In the genomic region with DNA sequence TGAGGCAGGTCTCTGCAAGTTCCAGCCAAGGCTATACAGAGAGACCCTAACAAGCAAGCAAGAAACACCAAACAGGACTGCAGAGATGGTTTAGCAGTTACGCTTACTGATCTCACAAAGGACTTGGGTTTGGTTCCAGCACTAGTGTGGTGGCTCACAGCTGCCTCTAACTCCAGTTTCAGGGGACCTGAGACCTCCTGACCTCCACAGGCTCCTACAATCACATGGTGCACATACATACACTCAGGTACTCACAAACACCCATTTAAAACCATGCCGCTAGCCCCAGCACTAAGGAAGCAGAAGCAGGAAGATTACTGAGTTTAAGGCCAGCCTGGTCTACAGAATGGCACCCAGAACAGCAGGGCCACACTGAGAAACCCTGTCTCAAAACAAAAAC, we compare ENCODE assay signal across 10 mouse cellular contexts. TPM values are rescaled to one million over a fixed set of nuclear protein-coding genes. Genes with fewer than 3 reads are reported as not detected.
DNase-seq lines count a peak whose midpoint lies in the region; ATAC-seq lines count a peak whose summit lies in the region.
"Had no signal": no experiment of that assay in that cellular context is flagged by ENCODE, and none has a peak within 500 bp of the region (broad histone marks: within the 10 kb centered on the region; RNA-seq: fewer than 3 reads in every experiment).

No protein-coding gene starts in this region.

- H3K36me3 ChIP-seq in liver, embryonic 13.5 days, result peaks cover 21% of the 10 kb centered on the region

- H3K4me3 ChIP-seq in liver, embryonic 13.5 days (replicated peaks), result peak overlapping the region; percentile 76

- intact Hi-C loops in left cerebral cortex, postnatal 14 days (cut with DNase I), result loop anchor here (2.0 kb wide), 2 partner anchors 54 to 80 kb away; no protein-coding TSS in a partner anchor

- ATAC-seq in CD4-positive, CD25-positive, alpha-beta regulatory T cell, adult 4 months, result no peak
- no peak for ATAC-seq in liver, embryonic 13.5 days (ENCODE audit: low read depth)
- ATAC-seq in inflammation-experienced regulatory T-cells, adult 6 months, result no peak

- peak overlapping the region; percentile 85 for H3K9ac ChIP-seq in liver, embryonic 13.5 days

- whole genome bisulfite sequencing in liver, embryonic 13.5 days (ENCODE audit: insufficient replicate concordance), result 85% methylated on average over 2 of the region's 2 CpGs

- DNase-seq in CD4-positive, CD25-positive, alpha-beta regulatory T cell, adult 2 months (ENCODE audit: low read depth, low spot score), result peak; percentile 27
- DNase-seq in retina, embryonic 14.5 days (ENCODE audit: low spot score), result peak; percentile 6
- no peak for DNase-seq in retina, postnatal 1 day
- DNase-seq in liver, embryonic 13.5 days, result no peak
- DNase-seq in left cerebral cortex, postnatal 14 days (ENCODE audit: low spot score in 2 of 2), result no peak
- DNase-seq in cerebellum, postnatal 25 days, result no peak

- peaks cover 85% of the 10 kb centered on the region for H3K4me1 ChIP-seq in liver, embryonic 13.5 days (replicated peaks)

- no peaks in the 10 kb centered on the region for H3K9me3 ChIP-seq in liver, embryonic 13.5 days (replicated peaks)

- peak overlapping the region; percentile 84 for H3K4me2 ChIP-seq in liver, embryonic 13.5 days

- no peaks in the 10 kb centered on the region for H3K27me3 ChIP-seq in liver, embryonic 13.5 days

- peak overlapping the region; percentile 80 for H3K27ac ChIP-seq in liver, embryonic 13.5 days

RNA-seq across cellular contexts. Expression of a gene that starts 0.8 kb away (rescaled TPM):
- 10 to 100 TPM; 13.8 to 15.8 TPM for polyA plus RNA-seq in CD4-positive, CD25-positive, alpha-beta regulatory T cell, adult 4 months (2017; shearing (Covaris generic))
- polyA plus RNA-seq in liver, embryonic 13.5 days (2015; fragmentation: Nextera tagmentation; extraction: Ambion mirVana), result 62.2 and 69.8 TPM in 2 replicates
- 1 to 10 TPM; 6.2 to 6.6 TPM for total RNA-seq in left cerebral cortex, postnatal 14 days (2021)
- polyA plus RNA-seq in inflammation-experienced regulatory T-cells, adult 6 months (2017; shearing (Covaris generic)), result 10 to 100 TPM; 14.2 to 20.4 (median 14.7) TPM

RNA-seq across cellular contexts. Expression of a gene that starts 21.1 kb away (rescaled TPM):
- polyA plus RNA-seq in CD4-positive, CD25-positive, alpha-beta regulatory T cell, adult 4 months (2017; shearing (Covaris generic)), result not detected
- not detected in 2 replicates for polyA plus RNA-seq in liver, embryonic 13.5 days (2015; fragmentation: Nextera tagmentation; extraction: Ambion mirVana)
- total RNA-seq in left cerebral cortex, postnatal 14 days (2021), result not detected
- not detected for polyA plus RNA-seq in inflammation-experienced regulatory T-cells, adult 6 months (2017; shearing (Covaris generic))
- total RNA-seq: adrenal gland, postnatal 14 days; gastrocnemius, adult 8-10 months had no signal

RNA-seq across cellular contexts. Expression of a gene that starts 40.2 kb away (rescaled TPM):
- polyA plus RNA-seq in CD4-positive, CD25-positive, alpha-beta regulatory T cell, adult 4 months (2017; shearing (Covaris generic)), result under 1 TPM in 1 of 2 experiments, not detected in 1; 0.34 TPM
- 2.7 and 3.0 TPM in 2 replicates for polyA plus RNA-seq in liver, embryonic 13.5 days (2015; fragmentation: Nextera tagmentation; extraction: Ambion mirVana)
- 1 to 10 TPM; 7.1 to 8.0 TPM for total RNA-seq in left cerebral cortex, postnatal 14 days (2021)
- polyA plus RNA-seq in inflammation-experienced regulatory T-cells, adult 6 months (2017; shearing (Covaris generic)), result under 1 TPM in 2 of 3 experiments, not detected in 1; 0.32 to 0.52 TPM

RNA-seq across cellular contexts. Expression of a gene that starts 50.9 kb away (rescaled TPM):
- polyA plus RNA-seq in CD4-positive, CD25-positive, alpha-beta regulatory T cell, adult 4 months (2017; shearing (Covaris generic)), result 10 to 100 TPM; 40.2 to 45.3 TPM
- polyA plus RNA-seq in liver, embryonic 13.5 days (2015; fragmentation: Nextera tagmentation; extraction: Ambion mirVana), result 21.9 and 26.3 TPM in 2 replicates
- total RNA-seq in left cerebral cortex, postnatal 14 days (2021), result 10 to 100 TPM; 14.5 to 17.4 TPM
- 10 to 100 TPM; 41.9 to 48.2 (median 44.7) TPM for polyA plus RNA-seq in inflammation-experienced regulatory T-cells, adult 6 months (2017; shearing (Covaris generic))

RNA-seq across cellular contexts. Expression of a gene that starts 52.0 kb away (rescaled TPM):
- 100 to 1,000 TPM; 214 to 296 TPM for polyA plus RNA-seq in CD4-positive, CD25-positive, alpha-beta regulatory T cell, adult 4 months (2017; shearing (Covaris generic))
- 56.7 and 60.0 TPM in 2 replicates for polyA plus RNA-seq in liver, embryonic 13.5 days (2015; fragmentation: Nextera tagmentation; extraction: Ambion mirVana)
- total RNA-seq in left cerebral cortex, postnatal 14 days (2021), result 10 to 100 TPM; 87.6 to 90.4 TPM
- polyA plus RNA-seq in inflammation-experienced regulatory T-cells, adult 6 months (2017; shearing (Covaris generic)), result 100 to 1,000 TPM; 157 to 198 (median 189) TPM

Comparison
In these comparisons a context has a peak if more than half of its experiments do, and no peak if none do; other contexts are left out.
1. DNase-seq: peak in CD4-positive, CD25-positive, alpha-beta regulatory T cell, adult 2 months (single experiment) and retina, embryonic 14.5 days (single experiment); none in retina, postnatal 1 day (single experiment), liver, embryonic 13.5 days (single experiment), left cerebral cortex, postnatal 14 days (0 of 2) and cerebellum, postnatal 25 days (0 of 2).